Mouse (Mus musculus): ENCODE results near the gene Nup210.

Nup210 gene

DNA sequence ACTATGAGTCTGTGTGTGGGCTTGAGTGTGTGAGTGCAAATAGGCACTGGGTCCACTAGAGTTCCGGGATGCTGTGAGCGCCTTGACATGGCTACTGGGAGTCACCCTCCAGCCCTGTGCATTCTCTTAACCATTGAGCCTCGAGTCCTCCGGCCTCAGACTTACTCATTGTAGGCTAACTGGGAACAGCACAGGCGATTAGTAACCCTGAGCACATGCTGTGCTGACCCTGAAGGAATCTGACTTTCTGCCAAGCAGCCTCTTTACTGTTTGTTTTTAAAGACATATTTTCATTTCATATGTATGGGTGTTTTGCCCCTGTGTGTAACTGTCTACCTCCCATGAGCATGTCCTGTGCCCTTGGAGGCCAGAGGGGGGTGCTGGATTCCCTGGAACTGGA lies 28.9 kb upstream of the Nup210 start:
- in situ Hi-C loops (cut with MboI; ENCODE audit: unreplicated experiment in 2 of 2): loop anchor here in 1 of 2 experiments (10.0 to 25.0 kb wide), 3 partner anchors 411 to 1508 kb away; partner anchors contain the start of genes Slc41a3 and Txnrd3

DNA sequence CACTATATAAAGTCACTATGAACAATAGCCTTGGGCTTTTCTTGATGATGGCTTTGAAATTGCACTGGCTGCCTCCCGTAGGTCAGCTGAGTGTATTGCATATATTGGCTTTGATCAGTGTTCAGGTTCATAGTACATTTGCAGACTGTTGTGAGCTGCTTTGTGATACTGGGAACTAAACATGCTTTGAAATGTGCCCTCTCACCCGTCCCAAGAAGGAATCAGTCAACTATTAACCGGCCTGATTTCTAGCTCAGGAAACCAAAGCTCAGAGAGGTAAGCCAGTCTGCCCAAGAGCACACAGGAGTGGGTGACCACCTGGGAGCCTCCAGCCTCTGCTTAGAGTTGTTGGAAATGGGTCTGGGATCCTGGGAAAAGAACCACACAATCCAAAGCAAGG lies 28.4 kb upstream of the Nup210 start:
- in situ Hi-C loops (cut with MboI; ENCODE audit: unreplicated experiment in 2 of 2): loop anchor here in 1 of 2 experiments (10.0 to 25.0 kb wide), 3 partner anchors 410 to 1508 kb away; partner anchors contain the start of genes Slc41a3 and Txnrd3

DNA sequence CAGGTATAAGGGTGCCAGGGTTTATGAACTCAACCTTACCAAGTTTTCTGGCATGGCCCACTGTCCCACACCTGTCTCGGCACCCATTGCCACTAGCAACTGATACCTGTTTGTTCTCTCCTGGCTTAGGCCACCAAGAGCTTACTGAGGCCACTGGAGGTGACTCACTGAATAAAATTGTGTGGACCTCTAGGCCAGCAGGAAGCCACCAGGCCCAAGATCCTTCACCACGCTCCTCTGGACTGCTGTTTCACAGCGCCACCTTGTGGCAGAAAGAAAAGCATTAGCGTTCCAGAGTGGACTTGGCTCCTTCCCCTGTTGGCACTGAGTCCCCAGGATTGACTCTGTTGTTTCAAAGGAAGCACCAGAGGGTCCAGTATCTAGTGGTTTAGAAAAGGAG lies 23.2 kb upstream of the Nup210 start:
- in situ Hi-C loops (cut with MboI; ENCODE audit: unreplicated experiment in 2 of 2): loop anchor here (5.0 to 25.0 kb wide), 7 partner anchors 68 to 1503 kb away; partner anchors contain the start of genes Slc41a3 (in 1 of the 2) and Txnrd3 (in 1 of the 2)

DNA sequence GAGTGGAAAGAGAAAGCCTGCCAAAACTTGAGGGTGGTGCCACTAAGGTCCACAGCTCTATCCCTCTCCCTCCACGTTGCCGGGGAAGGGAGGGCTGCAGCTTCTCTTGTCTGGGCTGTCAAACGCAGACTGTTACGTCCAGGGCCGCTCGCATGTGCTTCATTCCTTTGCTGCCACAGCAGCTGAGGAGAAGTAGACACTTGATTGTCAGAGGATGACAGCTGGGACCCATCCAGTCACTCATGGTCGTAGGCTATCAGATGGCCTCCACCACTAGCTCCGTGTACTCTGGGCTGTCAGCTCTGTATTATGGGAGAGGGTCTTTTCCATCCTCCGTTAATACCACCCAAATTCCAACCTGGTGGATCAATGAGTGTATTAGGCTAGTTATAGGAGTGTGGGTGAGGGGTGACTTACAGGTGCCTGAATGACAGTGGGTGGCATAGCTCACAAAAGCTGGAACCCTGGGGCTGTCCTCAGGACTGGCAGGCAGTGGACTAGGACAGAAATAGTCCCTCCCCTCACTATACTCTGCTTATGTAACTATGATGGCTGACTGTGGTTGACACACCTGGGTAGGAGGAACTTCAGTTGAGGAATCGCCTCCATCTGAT lies 20.8 kb upstream of the Nup210 start:
- in situ Hi-C loops (cut with MboI; ENCODE audit: unreplicated experiment in 2 of 2): loop anchor here (5.0 to 25.0 kb wide), 3 partner anchors 325 to 1500 kb away; partner anchors contain the start of gene Txnrd3 (in 1 of the 2)

DNA sequence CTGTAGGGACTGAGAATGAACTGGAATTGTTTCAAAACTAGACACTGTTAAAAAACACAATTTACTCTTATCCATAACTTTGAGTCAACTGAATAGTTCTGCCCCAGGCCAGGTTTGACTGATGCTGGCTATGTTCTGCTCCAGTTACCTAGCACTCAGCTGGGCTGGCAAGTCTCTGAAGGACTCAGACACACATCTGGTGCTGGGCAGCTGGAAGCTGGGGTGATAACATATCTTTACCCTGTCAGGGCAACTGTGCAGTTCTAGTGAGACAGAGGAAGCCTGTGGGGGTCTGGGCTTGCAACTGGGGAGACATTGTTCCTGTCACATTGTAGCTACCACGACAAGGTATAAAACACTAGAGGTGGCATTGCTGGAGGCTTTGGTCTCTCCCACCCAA lies 14.2 kb upstream of the Nup210 start:
- in situ Hi-C loops (cut with MboI; ENCODE audit: unreplicated experiment in 2 of 2): loop anchor here (10.0 to 25.0 kb wide), 2 partner anchors 396 to 1494 kb away; partner anchors contain the start of gene Txnrd3 (in 1 of the 2)

DNA sequence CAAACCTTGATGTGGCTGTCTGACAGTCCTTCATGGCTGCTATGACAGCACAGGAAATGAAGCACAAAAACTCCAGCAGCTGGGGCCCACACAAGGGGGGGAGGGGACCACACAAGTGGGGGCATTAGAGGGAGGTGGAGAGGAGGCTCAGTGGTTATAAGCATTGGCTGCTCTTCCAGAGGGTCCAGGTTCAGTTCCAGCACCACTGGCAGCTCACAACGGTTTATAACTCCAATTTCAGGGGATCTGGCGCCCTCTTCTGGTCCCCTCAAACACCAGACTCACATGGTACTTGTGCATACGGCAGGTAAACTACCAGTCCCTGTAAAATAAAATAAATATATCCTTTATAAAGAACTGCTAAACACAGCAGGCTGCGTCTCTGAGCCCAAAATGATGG lies 12.4 kb upstream of the Nup210 start:
- in situ Hi-C loops (cut with MboI; ENCODE audit: unreplicated experiment in 2 of 2): loop anchor here in 1 of 2 experiments (25.0 kb wide), 1 partner anchor 1492 kb away; the partner anchor contains the start of gene Txnrd3

DNA sequence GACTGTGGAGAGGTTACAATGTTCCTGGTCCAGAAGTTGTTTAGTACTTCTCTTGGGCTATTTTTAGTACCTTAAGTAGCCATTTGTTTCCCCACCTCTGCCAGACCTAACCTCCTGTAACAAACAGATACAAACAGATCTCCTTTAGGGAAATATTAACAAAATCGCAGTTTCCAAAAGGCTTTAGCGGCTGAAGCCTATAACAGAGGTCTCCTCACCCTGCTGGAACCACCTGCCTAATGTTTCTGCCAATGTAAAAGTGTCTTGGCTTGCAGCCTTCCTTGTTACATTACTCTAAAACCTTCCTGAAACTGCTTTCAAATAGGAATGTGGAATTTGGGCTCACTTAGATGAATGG lies 8.6 kb upstream of the Nup210 start:
- in situ Hi-C loops (cut with MboI; ENCODE audit: unreplicated experiment in 2 of 2): loop anchor here in 1 of 2 experiments (25.0 kb wide), 1 partner anchor 1488 kb away; the partner anchor contains the start of gene Txnrd3

DNA sequence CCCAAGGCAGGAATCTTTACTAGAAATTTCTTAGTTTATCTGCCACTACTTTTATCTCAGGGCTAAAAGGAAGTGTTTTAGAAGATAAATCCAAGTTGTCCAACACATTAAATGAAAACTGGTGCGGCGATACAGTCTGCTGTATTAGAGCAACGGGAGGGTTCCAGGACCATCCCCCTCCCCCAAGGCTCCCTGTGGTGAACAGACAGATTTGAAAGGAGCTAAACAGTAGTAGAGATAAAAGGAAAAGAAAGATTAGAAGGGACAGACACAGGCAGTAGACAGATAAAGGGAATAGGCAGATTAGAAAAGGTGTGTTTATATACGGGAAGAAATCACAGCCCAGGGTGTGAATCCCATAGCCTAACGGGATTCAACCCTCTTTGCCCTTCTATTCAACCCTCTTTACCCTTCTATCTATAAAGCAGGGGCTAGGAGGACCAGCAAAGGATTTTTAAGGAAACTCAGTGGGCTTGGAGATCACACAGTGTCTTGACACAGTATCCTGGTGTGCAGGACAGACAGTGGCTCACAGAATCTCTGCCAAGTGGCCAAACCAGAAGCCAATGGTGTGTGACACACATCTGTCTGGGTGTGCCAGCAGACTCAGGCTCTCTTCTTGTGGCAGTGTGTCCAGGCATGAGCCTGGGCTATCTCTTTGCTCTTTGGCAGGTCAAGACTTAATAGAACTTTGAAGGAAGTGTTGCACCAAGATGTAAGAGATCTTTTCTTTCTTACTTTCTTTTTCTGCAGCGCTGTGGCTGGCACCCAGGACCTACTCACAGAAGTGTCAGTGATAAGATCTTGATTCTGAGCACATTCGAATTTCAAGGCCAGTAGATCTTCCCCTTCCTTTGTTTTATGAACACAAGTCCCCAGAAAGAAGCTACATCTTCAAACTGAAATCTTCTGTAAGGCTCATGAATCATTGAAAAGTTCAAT lies 7.9 kb upstream of the Nup210 start:
- in situ Hi-C loops (cut with MboI; ENCODE audit: unreplicated experiment in 2 of 2): loop anchor here (5.0 to 25.0 kb wide), 3 partner anchors 37 to 1487 kb away; partner anchors contain the start of genes Slc6a6 (in 1 of the 2) and Txnrd3 (in 1 of the 2)

DNA sequence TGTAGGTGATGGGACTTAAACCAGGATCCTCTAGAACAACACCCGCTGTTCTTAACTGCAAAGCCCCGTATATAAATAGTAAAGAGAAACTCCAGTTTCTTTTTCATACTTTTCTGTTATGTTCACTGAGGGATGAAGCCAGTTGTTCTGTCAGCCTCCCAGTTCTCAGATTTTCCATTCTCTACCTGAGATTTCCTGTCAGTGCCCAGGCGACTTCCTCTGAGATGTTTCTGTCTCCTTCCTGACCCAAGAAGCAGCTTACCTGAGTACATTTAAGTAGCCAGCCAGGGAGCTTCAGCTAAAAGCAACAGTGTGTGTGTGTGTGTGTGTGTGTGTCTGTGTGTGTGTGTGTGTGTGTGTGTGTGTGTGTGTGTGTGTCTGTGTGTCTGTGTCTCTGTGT lies 6.8 kb upstream of the Nup210 start:
- in situ Hi-C loops (cut with MboI; ENCODE audit: unreplicated experiment in 2 of 2): loop anchor here (5.0 to 25.0 kb wide), 2 partner anchors 36 to 564 kb away; partner anchors contain the start of gene Slc6a6 (in 1 of the 2)

DNA sequence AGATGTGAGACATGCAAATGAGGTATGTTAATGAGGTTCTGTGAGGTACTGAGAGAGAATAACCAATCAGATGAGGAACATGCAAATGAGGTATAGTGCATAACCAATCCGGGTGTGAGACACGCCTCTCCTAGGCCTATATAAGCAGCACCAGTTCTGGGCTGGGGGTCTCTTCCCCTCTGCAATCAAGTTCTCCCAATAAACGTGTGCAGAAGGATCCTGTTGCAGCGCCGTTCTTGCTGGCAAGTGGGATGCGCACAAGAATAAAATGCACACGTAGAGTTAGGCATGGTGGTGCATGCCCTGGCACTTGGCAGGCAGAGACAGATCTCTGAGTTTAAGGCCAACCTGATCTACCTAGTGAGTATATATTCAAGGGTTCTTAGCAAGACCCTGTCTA lies 4.5 kb upstream of the Nup210 start:
- in situ Hi-C loops (cut with MboI; ENCODE audit: unreplicated experiment in 2 of 2): loop anchor here (5.0 to 25.0 kb wide), 2 partner anchors 34 to 566 kb away; partner anchors contain the start of gene Slc6a6 (in 1 of the 2)

DNA sequence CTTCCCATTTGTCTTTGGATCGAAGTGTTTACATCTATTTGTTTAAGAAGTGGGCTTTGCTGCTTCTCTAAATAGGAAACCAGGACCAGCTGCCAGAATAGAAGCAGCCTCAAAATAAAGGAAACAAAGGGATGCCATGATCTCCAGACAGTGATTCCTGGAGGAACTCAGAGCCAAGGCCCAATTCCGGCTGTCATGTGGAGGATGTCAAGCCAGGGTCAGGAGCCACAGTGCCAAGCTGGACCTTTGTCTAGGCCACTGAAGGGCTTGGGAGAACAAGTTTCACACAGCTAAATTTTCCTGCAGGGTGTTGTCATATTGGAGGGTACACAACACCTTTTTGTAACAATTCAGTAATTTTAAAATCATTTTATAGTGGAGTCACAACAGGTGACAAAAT lies 3.6 kb upstream of the Nup210 start:
- in situ Hi-C loops (cut with MboI; ENCODE audit: unreplicated experiment in 2 of 2): loop anchor here (5.0 to 25.0 kb wide), 2 partner anchors 33 to 567 kb away; partner anchors contain the start of gene Slc6a6 (in 1 of the 2)

DNA sequence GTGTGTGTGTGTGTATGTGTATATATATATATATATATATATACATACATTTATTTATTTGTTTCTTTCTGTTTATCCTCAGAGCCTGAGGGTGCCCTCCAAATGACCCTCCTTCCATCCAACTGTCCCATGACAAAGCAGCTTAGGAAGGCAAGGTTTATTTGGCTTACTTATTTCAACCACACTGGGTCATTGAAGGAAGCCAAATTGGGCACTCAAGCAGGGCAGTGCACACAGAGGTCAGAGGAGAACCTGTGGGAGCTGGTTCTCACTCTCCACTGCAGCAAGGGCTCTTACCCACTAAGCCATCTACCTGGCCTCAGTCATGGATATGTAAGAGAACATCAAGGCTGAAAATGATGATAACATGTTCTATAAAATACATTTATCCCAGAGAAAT lies 1.9 kb upstream of the Nup210 start:
- in situ Hi-C loops (cut with MboI; ENCODE audit: unreplicated experiment in 2 of 2): loop anchor here in 1 of 2 experiments (25.0 kb wide), 1 partner anchor 569 kb away; the partner anchor contains the start of gene Slc6a6

DNA sequence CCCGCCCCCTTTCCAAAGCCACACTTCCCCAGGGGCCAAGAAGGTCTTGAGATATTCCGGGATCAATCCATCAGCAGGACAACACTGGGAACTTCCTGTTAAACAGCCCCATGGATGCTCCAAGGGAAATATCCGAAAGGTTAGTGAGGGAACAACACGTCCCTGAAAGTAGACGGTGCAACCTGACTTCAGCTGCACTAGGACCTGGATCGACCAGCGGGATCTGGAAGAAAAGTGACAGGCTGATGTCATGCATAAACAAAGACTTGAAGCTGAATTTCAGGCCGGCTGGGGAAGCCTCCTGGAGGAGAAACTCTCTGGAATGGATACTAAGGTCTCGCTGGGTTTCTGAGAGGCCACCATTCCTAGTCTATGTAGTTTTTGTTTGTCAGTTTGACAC lies 520 bp upstream of the Nup210 start:
- in situ Hi-C loops (cut with MboI; ENCODE audit: unreplicated experiment in 2 of 2): loop anchor here in 1 of 2 experiments (25.0 kb wide), 1 partner anchor 570 kb away; the partner anchor contains the start of gene Slc6a6

DNA sequence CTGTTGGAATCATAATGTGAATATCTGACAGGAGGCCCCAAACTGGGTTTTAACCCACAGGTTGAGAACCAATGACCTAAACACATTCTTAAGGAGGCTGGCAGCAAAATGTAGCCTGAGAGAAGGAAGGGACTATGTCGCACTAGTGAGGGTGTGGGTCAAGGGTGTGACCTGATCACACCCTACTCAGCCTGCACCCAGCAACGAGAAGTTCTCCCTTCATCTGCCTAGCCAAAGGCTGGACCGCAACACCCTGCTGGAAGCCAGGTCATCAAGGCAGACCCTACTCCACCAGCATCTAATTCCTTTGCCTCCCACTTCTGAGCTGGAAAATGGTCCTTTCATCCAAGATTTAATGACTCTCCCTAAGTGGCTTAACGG lies 776 bp downstream of the Nup210 start:
- in situ Hi-C loops (cut with MboI; ENCODE audit: unreplicated experiment in 2 of 2): loop anchor here in 1 of 2 experiments (25.0 kb wide), 1 partner anchor 571 kb away; the partner anchor contains the start of gene Slc6a6

DNA sequence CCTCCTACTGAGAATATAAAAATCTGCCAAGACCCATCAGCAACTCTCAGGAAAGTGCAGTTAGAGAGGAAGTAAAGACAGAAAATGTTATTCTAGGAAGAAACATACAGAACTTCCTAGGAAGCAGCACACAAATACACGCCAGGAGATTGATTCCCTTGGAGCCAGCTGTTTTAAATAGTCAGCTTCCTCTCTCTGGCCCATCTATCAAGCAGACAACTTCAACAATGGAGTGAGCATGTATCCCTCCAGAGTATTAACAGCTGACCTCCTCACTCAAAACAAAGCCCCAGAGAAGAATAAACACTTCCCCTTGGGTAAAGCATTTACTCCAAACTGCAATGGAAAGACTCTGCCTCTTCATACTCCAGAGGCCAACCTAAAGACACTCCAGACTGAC lies 1.5 kb downstream of the Nup210 start:
- in situ Hi-C loops (cut with MboI; ENCODE audit: unreplicated experiment in 2 of 2): loop anchor here in 1 of 2 experiments (25.0 kb wide), 1 partner anchor 572 kb away; the partner anchor contains the start of gene Slc6a6

DNA sequence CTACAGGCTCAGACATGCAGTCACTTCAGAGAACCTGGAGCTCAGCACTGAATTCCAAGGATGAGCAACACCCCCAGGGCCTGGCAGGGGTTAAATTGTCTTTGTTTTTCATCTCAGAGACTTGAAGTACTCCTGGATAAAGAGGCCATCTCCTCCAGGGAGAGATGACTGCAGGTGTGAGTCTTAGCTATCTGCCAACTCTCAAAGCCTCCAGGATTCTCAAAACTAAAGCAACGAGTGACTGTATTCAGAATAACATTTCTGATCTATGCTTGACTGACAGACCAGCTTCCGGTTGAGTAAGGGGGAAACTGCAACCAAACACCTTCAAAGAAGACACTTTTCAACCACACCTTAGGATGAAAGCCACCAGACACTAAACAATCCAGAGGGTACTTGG lies 1.9 kb downstream of the Nup210 start:
- in situ Hi-C loops (cut with MboI; ENCODE audit: unreplicated experiment in 2 of 2): loop anchor here in 1 of 2 experiments (25.0 kb wide), 1 partner anchor 573 kb away; the partner anchor contains the start of gene Slc6a6

DNA sequence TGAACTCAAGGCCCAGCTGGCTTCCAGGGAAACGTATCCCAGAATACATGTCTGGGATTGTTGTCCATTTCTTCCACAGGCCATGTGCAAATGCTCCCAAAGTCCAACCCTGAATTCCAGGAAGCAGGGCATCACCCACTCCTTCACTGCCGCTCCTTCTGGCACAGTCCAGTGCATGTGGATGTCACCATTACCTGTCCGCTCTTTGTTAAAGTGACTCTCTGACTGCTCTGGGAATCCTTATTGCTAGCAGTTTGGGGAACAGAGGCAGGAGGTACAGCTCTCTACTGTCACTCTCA lies 4.7 kb downstream of the Nup210 start:
- in situ Hi-C loops (cut with MboI; ENCODE audit: unreplicated experiment in 2 of 2): loop anchor here in 1 of 2 experiments (25.0 kb wide), 1 partner anchor 575 kb away; the partner anchor contains the start of gene Slc6a6

DNA sequence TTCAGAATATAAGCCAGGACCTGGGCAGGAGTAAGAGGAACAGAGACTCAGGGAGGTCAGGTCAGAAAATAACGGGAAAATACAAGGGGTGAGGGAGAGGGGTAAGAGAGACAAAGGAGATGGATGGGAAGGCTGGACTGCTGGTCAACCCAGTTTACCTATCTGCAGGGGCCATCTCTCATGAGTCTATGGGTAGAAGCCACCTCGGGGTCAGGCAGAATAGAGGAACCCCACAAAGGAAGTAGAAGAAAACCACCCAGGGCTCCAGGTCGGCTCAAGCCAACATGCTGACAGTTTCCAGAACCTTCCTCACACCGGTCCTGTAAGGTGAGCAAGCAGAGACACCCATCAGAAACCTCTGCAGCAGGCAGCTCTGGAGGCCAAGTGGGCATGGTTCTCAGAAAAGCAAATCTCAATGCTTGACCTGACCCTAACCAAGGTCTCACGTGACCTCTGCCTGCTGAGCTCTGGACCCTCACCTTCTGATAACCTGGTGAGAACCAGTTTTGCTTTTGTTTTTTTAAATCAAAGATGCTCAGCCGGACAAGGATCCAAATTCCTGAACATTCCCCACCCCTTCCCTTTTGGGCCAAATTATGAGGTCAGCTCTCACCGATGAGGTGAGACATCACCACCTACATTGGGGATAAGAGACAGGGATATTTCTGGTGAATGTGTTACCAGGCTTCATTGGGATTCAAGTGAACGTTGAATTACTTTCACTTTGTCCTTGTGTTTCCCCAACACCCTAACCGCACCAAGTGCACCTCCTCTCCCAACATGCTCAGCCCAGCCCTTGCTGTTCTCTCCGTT lies 5.3 kb downstream of the Nup210 start:
- in situ Hi-C loops (cut with MboI; ENCODE audit: unreplicated experiment in 2 of 2): loop anchor here in 1 of 2 experiments (25.0 kb wide), 1 partner anchor 576 kb away; the partner anchor contains the start of gene Slc6a6

DNA sequence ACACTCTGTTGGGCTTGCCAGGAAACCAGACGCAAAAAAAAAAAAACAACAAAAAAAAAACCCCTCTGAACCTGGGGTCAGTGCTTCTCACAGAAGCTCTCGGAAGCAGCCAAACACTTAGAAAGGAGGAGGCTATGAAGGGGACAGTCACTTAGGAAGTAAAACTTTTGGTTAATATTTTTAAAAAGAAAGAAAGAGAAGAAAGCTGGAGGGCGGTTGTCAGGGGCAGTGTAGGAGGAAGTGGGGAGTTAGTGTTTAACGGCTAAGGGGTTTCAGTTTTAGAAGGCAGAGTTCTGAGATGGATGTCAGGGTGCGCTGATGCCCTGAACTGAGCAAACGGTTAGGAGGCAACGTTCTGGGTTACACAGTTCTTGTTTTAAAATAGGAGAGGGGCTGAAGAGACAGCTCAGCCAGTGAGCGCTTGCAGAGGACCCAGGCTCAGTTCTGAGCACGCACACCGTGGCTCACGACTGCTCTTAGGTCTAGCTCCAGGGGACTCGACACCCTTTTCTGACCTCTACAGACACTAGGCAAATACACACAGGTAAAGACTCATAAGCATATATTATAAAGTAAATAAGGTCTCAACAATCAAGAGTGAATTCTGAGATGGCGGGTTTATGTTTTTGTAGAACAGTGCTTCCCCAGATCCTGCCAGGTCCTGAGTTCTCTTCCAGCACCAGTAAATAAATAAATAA lies 6.2 kb downstream of the Nup210 start:
- in situ Hi-C loops (cut with MboI; ENCODE audit: unreplicated experiment in 2 of 2): loop anchor here in 1 of 2 experiments (25.0 kb wide), 1 partner anchor 577 kb away; the partner anchor contains the start of gene Slc6a6
